Mouse (Mus musculus) T-helper 2 cell (primary cell): ENCODE results near the gene Gm17720.
"Not testable (repeated sequence)": the region's sequence is repeated elsewhere in the genome, so short reads cannot be mapped to it uniquely, and the experiment has no call there.

ENCODE experiments used
- in situ Hi-C: fragments of 300-600 bp; cut with MboI, MseI; formaldehyde crosslinking; loops from one replicate; pipeline ENCODE4 v1.15.1; 2025; ENCODE audit warnings: high pct_unique_total_duplicates

The Gm17720 gene

DNA sequence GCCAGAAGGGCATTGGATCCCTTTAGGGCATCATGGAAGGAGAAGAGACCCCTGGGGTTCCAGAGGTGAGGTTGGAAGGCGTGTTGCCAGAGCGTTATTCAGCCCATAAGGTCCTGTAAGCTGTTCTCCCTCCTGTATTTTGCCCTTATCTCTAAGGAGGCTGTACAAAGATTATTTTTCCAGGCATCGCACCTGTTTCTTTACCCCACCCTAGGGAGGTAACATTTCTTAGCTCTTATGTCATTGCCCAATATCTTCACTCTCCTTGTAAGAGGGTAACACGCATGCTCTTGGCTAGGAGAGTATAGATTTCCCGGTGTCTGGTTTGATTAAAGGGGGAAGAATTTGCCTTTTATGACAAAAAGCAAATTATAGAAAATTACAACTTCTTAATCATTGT is 62.9 kb downstream of the Gm17720 start, which contains the start of gene Chst4:
Gene Chst4, minus strand, starts transcription at position 82 of the 400 bp plus-strand sequence.
- in situ Hi-C loops: no loop called here

DNA sequence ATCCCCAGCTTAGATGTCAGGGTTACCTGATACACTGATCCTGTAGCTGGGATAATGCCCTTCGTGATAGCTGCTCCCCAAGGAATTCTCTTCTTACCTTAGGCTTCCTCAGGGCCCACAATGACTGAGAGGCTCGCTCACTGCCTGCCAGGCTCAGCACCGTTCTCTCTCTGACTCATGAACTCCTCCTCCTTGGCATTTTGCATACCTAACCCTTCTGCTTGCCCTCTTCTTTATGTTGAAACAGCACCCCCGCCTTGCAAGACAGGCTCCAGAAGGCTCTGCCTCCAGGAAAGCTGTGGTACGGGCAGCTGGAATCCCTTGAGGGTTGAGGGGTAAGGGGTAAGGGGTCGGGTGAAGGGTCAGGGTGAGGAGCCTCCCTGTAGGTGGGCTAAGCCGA is 63.3 kb downstream of the Gm17720 start:
- in situ Hi-C loops: no loop called here

DNA sequence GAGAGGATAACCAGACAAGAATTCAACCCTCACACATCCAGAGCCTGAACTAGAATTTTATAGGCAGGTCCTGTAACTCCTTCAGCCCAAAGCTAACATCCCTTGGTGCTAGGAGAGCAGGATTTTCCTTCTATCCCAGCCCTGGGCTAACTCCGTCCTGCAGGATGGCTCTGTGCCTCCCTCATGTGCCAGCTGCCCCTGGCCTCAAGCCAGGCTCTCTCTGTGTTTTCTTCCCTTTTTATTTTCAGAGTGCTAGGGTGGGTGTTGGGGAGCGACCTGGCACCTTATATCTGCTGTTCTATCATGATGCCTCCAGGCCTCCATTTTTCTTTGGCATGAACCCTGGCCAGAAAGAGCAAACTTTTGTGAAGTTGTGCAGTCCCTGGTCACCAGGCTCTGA is 66.4 kb downstream of the Gm17720 start:
- in situ Hi-C loops: no loop called here

DNA sequence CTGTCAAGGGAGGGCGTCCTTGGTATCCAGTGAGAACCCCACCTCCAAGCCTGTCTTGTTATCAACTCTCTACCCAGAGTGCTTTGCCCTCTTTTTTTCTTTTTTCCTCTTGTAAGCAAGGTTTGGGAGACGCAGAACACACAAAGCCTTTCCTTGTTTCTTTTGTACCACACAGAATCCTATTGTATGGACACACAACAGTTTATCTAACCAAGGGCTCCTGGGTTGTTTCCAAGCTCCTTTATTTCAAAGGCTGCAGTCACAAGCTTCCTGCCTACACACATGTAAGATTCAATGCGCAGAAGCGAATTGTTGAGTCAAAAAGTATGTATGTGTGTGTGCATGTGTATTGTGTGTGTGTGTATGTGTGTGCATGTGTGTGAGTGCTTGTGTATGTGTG is 68.2 kb downstream of the Gm17720 start:
- in situ Hi-C loops: no loop called here

DNA sequence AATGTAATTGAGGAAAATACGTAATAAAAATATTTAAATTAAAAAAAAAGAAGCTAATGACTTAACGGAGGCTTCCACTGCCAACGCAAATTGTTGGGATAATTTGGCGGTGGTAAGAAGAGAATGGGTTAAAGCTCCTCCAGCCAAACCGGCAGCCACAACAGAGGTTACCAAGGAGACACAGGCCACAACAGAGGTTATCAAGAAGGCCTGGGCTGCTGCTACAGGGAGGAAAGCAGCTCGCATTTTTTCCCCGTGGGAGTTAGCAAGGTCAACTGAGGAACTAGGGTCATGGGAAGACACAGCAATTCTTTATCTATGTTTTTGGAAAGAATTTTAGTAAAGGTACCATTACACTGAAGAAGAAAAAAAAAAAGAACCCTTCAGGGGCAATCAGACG is 68.8 kb downstream of the Gm17720 start:
- in situ Hi-C loops: not testable (repeated sequence)
